Mouse (Mus musculus) spleen, adult 2 months (tissue): ENCODE measurements around the gene Cacna1a.

Experiments
- CTCF ChIP-seq: fragments of 200-500 bp; IDR thresholded peaks from 2 replicates; pipeline ENCODE4 v1.5.1; 2011; ENCODE audit warnings: mild to moderate bottlenecking, inconsistent platforms; ENCODE audit not compliant: insufficient read depth, insufficient read length, insufficient replicate concordance; ENCODE audit errors: extremely low read depth
- POLR2A ChIP-seq: fragments of 200-500 bp; IDR thresholded peaks from 2 replicates; pipeline ENCODE4 v1.6.1; 2011; ENCODE audit warnings: low read depth, low read length, inconsistent platforms

GRCm38 (mm10) chr8:84365197-84365596 lies 23.0 kb upstream of the Cacna1a start:
- TF ChIP-seq CTCF, result no peak
- TF ChIP-seq POLR2A, result no peak
